Mouse (Mus musculus) bone marrow, adult 2 months (tissue): ENCODE data around the gene Gm49345.
"Not testable (repeated sequence)": the region's sequence is repeated elsewhere in the genome, so short reads cannot be mapped to it uniquely, and the experiment has no call there.

Experiments
- CTCF ChIP-seq: fragments of 200-500 bp; IDR thresholded peaks from 2 replicates; pipeline ENCODE4 v1.5.1; 2011; ENCODE audit warnings: low read length, control low read depth; ENCODE audit not compliant: control insufficient read depth, insufficient read depth
- POLR2A ChIP-seq: fragments of 200-500 bp; IDR thresholded peaks from 2 replicates; pipeline ENCODE4 v1.6.1; 2011; ENCODE audit warnings: low read depth, mild to moderate bottlenecking, control low read depth, low read length, borderline replicate concordance; ENCODE audit not compliant: control insufficient read depth

DNA sequence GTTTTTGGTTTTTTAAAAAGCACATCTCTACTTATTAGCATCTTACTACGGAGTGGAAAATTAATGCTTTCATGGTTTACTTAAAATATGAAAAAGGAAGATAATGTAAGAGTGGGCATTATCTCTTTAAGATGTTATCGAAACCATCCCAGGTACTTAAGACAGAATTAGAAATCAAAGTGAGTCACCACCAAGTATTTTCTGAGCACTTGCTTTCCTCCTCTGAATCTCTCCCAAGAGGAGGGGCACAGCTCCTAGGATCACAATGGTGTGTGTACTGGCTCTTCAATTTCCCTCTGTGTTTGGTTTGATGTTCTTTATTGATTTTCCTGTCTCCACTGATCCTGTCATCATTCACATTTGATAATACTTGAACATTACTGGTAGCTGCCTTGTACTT, 46.3 kb upstream of the Gm49345 start:
- TF ChIP-seq CTCF, POLR2A: not testable (repeated sequence)
